Mouse (Mus musculus): ENCODE results near the gene Teddm3. TPM values are rescaled to one million over a fixed set of nuclear protein-coding genes. Genes with fewer than 3 reads are reported as not detected.
"Not testable (repeated sequence)": the region's sequence is repeated elsewhere in the genome, so short reads cannot be mapped to it uniquely, and the experiment has no call there.

Gene Teddm3
- total and polyA plus RNA-seq, 2 experiments: not detected

DNA sequence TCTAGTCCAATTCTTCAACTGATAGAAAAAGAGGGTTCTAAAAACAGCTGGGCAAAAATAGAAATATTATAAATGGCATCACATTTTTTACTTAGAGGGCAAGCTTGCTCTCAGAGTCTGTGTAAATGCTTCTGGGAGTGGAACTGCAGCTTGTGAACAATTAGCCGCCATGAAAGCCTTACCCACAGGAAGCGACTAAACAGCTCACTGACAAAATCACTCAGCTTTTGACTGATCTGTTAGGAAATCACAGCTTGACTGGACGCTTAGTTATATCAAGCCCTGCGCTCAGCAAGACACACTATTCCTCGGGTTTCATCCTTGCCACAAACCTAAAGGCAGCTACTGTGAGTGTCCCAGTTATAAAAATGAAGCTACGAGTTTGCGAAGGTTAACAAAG is 33.8 kb upstream of the Teddm3 start:
- TF ChIP-seq CTCF (IDR thresholded peaks at IDR 0.05; ENCODE audit: low read depth, low read length): no peak
- TF ChIP-seq POLR2A (IDR thresholded peaks at IDR 0.05; ENCODE audit: extremely low read depth, insufficient read depth, low read length): no peak
- H3K4me1 ChIP-seq (ENCODE audit: control insufficient read depth, insufficient read depth, low read length): no peaks in the 10 kb centered on the region
- WGBS: 71% methylated on average over 7 of the region's 7 CpGs

DNA sequence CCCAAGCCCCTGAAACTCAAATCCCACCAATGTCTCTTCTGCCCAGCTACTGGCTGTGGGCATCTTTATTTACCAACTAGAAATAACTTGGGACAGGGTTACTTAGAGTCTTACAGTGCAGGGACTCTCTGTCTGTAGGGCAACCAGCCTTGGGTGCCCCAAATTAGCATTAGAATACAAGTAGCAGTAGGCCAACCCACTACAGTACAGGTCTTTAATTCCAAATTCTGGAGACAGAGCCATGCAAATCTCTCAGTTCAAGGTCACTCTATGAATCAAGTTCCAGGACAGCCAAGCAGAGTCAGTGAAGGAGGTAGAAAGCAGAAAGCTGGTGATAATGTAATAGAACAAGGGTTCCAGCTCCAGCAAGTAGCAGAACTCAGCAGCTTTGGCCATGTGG is 30.9 kb upstream of the Teddm3 start:
- Histone ChIP-seq H3K4me1 (ENCODE audit: control insufficient read depth, insufficient read depth, low read length) (no peaks in the 10 kb centered on the region), H3K36me3 (ENCODE audit: control insufficient read depth, insufficient read depth, low read length) (no peaks in the 10 kb centered on the region), H3K79me2 (ENCODE audit: control insufficient read depth, insufficient read depth, low read length) (no peaks in the 10 kb centered on the region), H3K4me3 (ENCODE audit: insufficient read depth, low read depth, low read length) (no peak overlapping the region), H3K27ac (replicated peaks; ENCODE audit: insufficient read depth, low read depth, low read length) (no peak overlapping the region), H3K9ac (ENCODE audit: low read depth, low read length) (no peak overlapping the region), H3K27me3 (ENCODE audit: control insufficient read depth, insufficient read depth, low read length) (no peaks in the 10 kb centered on the region)
- no peak for DNase-seq (ENCODE audit: extremely low read depth, low read depth, low spot score)
- TF ChIP-seq POLR2A (IDR thresholded peaks at IDR 0.05; ENCODE audit: extremely low read depth, insufficient read depth, low read length) (no peak), CTCF (IDR thresholded peaks at IDR 0.05; ENCODE audit: low read depth, low read length) (no peak)

More for the DNA sequence above, 33.8 kb upstream of the Teddm3 start:
- H3K27ac ChIP-seq (replicated peaks; ENCODE audit: insufficient read depth, low read depth, low read length): no peak overlapping the region
- H3K27me3 ChIP-seq (ENCODE audit: control insufficient read depth, insufficient read depth, low read length): no peaks in the 10 kb centered on the region
- no peak overlapping the region for H3K4me3 ChIP-seq (ENCODE audit: insufficient read depth, low read depth, low read length)
- H3K36me3 ChIP-seq (ENCODE audit: control insufficient read depth, insufficient read depth, low read length): no peaks in the 10 kb centered on the region
- H3K9ac ChIP-seq (ENCODE audit: low read depth, low read length): no peak overlapping the region
- no peak for DNase-seq (ENCODE audit: extremely low read depth, low read depth, low spot score)
- no peaks in the 10 kb centered on the region for H3K79me2 ChIP-seq (ENCODE audit: control insufficient read depth, insufficient read depth, low read length)

DNA sequence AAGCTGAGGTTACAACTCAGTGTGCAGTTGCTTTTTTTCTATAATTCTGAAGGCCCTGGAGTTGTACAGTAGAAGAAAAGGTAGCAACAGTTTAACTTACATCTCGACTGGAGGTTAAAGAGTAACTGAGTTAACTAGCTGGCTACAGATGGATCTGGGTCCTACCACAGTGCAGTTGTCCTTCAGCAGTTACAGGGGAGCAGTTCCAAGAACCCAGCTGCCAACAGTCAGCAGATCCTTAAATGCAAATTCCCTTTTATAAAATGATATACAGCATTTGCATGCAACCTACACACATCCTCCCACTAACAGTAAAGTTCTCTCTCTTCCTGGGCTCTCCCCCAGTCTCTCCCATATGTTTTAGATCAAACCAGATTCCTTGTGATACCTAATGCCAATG is 28.3 kb upstream of the Teddm3 start:
- no peak overlapping the region for H3K9ac ChIP-seq (ENCODE audit: low read depth, low read length)
- no peaks in the 10 kb centered on the region for H3K27me3 ChIP-seq (ENCODE audit: control insufficient read depth, insufficient read depth, low read length)
- no peak for TF ChIP-seq POLR2A (IDR thresholded peaks at IDR 0.05; ENCODE audit: extremely low read depth, insufficient read depth, low read length)
- no peak for TF ChIP-seq CTCF (IDR thresholded peaks at IDR 0.05; ENCODE audit: low read depth, low read length)
- no peaks in the 10 kb centered on the region for H3K79me2 ChIP-seq (ENCODE audit: control insufficient read depth, insufficient read depth, low read length)
- 28% methylated on average over 1 of the region's 1 CpGs for WGBS
- H3K4me1 ChIP-seq (ENCODE audit: control insufficient read depth, insufficient read depth, low read length): no peaks in the 10 kb centered on the region
- no peak overlapping the region for H3K27ac ChIP-seq (replicated peaks; ENCODE audit: insufficient read depth, low read depth, low read length)
- no peaks in the 10 kb centered on the region for H3K36me3 ChIP-seq (ENCODE audit: control insufficient read depth, insufficient read depth, low read length)
- no peak overlapping the region for H3K4me3 ChIP-seq (ENCODE audit: insufficient read depth, low read depth, low read length)
- no peak for DNase-seq (ENCODE audit: extremely low read depth, low read depth, low spot score)

DNA sequence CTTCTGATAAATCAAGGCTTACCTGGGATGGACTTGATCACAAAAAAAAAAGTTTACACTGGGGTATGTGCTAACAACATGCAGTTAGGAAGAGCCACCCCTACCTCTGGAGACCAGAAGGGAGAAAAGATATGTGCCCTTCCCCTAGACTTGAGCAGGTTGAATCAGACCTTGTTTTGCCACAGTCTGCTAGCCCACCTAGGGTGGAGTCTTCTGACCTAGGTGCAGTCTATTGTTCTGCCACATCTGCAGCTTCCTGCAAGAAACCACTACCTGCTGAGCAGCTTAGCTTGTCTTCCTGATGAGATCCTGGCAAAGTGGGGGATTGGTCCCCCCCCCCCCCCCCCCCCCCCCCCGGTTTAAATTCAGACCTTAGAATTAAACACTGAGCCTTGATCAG is 21.4 kb upstream of the Teddm3 start:
- Histone ChIP-seq H3K9ac (ENCODE audit: low read depth, low read length) (no peak overlapping the region), H3K4me3 (ENCODE audit: insufficient read depth, low read depth, low read length) (no peak overlapping the region), H3K27me3 (ENCODE audit: control insufficient read depth, insufficient read depth, low read length) (no peaks in the 10 kb centered on the region), H3K79me2 (ENCODE audit: control insufficient read depth, insufficient read depth, low read length) (no peaks in the 10 kb centered on the region), H3K36me3 (ENCODE audit: control insufficient read depth, insufficient read depth, low read length) (no peaks in the 10 kb centered on the region), H3K27ac (replicated peaks; ENCODE audit: insufficient read depth, low read depth, low read length) (no peak overlapping the region), H3K4me1 (ENCODE audit: control insufficient read depth, insufficient read depth, low read length) (no peaks in the 10 kb centered on the region)
- DNase-seq (ENCODE audit: extremely low read depth, low read depth, low spot score): no peak
- TF ChIP-seq POLR2A (IDR thresholded peaks at IDR 0.05; ENCODE audit: extremely low read depth, insufficient read depth, low read length) (no peak), CTCF (IDR thresholded peaks at IDR 0.05; ENCODE audit: low read depth, low read length) (no peak)
- WGBS: no CpG with 5 or more reads among the region's 1 CpGs

DNA sequence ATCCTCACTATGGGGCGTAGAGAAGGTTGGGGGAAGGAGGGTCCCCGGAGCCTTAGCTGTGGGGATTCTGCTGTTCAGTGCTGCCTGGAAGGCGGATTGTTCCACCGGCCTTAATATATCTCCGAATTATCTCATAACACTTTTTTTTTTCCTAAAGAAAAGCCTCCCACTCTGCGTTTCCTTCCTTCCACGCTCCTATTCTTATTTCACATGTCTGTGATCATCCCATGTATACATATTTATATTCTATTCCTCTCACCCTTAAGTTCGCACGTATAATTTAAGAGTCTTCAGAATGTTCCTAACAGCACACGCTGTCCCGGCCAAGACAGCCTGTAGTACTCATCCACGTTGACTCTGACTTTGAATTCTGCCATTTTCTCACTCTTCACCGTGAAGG is 14.9 kb upstream of the Teddm3 start:
- 88% methylated on average over 13 of the region's 13 CpGs for WGBS
- Histone ChIP-seq H3K27me3 (ENCODE audit: control insufficient read depth, insufficient read depth, low read length) (no peaks in the 10 kb centered on the region), H3K4me1 (ENCODE audit: control insufficient read depth, insufficient read depth, low read length) (no peaks in the 10 kb centered on the region), H3K36me3 (ENCODE audit: control insufficient read depth, insufficient read depth, low read length) (no peaks in the 10 kb centered on the region), H3K9ac (ENCODE audit: low read depth, low read length) (no peak overlapping the region), H3K4me3 (ENCODE audit: insufficient read depth, low read depth, low read length) (no peak overlapping the region), H3K27ac (replicated peaks; ENCODE audit: insufficient read depth, low read depth, low read length) (no peak overlapping the region), H3K79me2 (ENCODE audit: control insufficient read depth, insufficient read depth, low read length) (no peaks in the 10 kb centered on the region)
- DNase-seq (ENCODE audit: extremely low read depth, low read depth, low spot score): no peak
- no peak for TF ChIP-seq POLR2A (IDR thresholded peaks at IDR 0.05; ENCODE audit: extremely low read depth, insufficient read depth, low read length)
- TF ChIP-seq CTCF (IDR thresholded peaks at IDR 0.05; ENCODE audit: low read depth, low read length): no peak

DNA sequence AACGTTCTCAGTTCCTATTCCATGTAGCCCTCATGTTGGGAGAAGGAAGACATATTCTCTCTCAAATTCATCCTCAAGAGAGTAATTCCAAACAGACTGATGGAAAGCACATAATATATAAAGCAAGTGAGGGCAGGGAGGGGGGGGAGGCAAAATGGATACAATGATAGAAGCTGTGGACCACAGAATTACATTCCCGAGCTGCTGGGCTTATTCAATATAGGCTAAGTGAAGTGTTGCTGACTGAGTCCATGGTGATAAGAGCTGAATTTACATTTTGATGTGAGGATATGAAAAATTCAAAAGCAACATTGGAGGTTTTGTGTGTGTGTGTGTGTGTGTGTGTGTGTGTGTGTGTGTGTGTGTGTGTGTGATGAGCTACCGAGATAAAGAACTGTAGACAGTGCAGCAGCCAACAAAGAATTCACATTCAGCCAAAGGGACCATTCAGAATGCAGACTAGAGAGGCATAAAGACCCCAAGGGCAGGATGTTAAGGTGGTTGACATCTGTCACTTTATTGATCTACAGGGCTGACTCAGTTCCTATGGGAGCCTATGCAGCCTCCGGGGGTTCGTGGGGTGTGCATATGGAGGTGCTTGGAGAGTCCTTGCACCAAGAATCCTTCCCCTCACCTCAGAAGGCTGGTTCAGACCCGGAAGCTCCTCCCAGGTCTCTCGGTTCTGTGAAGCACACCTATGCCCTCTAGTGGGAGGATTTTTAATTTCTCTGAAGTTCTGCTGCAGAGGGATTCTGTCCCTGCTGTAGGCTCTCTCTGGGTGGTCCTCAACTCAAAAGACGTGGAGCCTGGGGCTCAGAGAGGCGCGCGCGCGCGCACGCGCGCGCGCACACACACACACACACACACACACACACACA is 11.8 kb upstream of the Teddm3 start:
- DNase-seq (ENCODE audit: extremely low read depth, low read depth, low spot score); H3K36me3 ChIP-seq (ENCODE audit: control insufficient read depth, insufficient read depth, low read length); H3K4me3 ChIP-seq (ENCODE audit: insufficient read depth, low read depth, low read length); H3K9ac ChIP-seq (ENCODE audit: low read depth, low read length); H3K27me3 ChIP-seq (ENCODE audit: control insufficient read depth, insufficient read depth, low read length); H3K4me1 ChIP-seq (ENCODE audit: control insufficient read depth, insufficient read depth, low read length); H3K27ac ChIP-seq (replicated peaks; ENCODE audit: insufficient read depth, low read depth, low read length); H3K79me2 ChIP-seq (ENCODE audit: control insufficient read depth, insufficient read depth, low read length): not testable (repeated sequence)
- WGBS: 15% methylated on average over 18 of the region's 19 CpGs

DNA sequence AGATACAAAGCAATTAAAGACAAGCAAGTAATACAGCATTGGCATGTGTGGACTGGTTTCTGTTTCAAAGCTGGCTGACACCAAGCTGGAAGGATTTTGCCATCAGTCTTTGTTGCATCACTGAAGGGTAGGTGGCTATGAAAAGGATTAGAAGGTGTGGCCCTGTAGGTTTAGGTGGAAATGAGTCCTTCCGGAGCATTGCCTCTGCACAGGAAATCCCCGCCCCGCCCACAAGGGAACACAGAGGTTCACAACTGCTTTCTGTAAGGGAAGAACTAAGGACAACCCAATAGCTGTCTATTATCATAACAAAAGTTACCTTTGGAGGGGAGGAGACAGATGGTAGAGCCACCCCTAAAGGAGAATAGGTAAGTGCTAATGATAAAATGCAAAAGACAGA is 9.6 kb upstream of the Teddm3 start:
- WGBS: 92% methylated on average over 3 of the region's 3 CpGs
- H3K4me3 ChIP-seq (ENCODE audit: insufficient read depth, low read depth, low read length); H3K27ac ChIP-seq (replicated peaks; ENCODE audit: insufficient read depth, low read depth, low read length); H3K9ac ChIP-seq (ENCODE audit: low read depth, low read length); H3K36me3 ChIP-seq (ENCODE audit: control insufficient read depth, insufficient read depth, low read length); H3K4me1 ChIP-seq (ENCODE audit: control insufficient read depth, insufficient read depth, low read length); DNase-seq (ENCODE audit: extremely low read depth, low read depth, low spot score); H3K79me2 ChIP-seq (ENCODE audit: control insufficient read depth, insufficient read depth, low read length); H3K27me3 ChIP-seq (ENCODE audit: control insufficient read depth, insufficient read depth, low read length): not testable (repeated sequence)

DNA sequence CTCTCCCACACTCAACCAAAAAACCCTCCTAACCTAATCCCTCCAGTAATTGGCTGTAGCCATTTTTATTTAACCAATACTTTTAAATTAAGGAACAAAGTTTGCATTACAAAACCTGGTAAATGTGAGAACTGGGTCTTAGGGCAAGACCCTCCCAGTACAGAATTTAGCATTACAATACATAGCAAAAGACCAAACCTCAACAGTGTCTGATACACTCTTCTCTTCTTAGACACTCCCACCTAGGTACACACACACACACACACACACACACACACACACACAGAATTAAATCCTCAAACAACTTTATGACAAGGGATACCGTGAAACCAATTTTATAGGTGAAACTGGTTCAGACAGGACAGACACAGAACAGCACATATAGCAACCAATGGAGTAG is 5.4 kb upstream of the Teddm3 start:
- not testable (repeated sequence) for H3K36me3 ChIP-seq (ENCODE audit: control insufficient read depth, insufficient read depth, low read length); H3K9ac ChIP-seq (ENCODE audit: low read depth, low read length); H3K27me3 ChIP-seq (ENCODE audit: control insufficient read depth, insufficient read depth, low read length); H3K27ac ChIP-seq (replicated peaks; ENCODE audit: insufficient read depth, low read depth, low read length); H3K4me1 ChIP-seq (ENCODE audit: control insufficient read depth, insufficient read depth, low read length); DNase-seq (ENCODE audit: extremely low read depth, low read depth, low spot score); H3K79me2 ChIP-seq (ENCODE audit: control insufficient read depth, insufficient read depth, low read length); H3K4me3 ChIP-seq (ENCODE audit: insufficient read depth, low read depth, low read length)
- 97% methylated on average over 1 of the region's 1 CpGs for WGBS
